Mouse (Mus musculus) thymus, postnatal 36 days (tissue): Measurements from ENCODE around the gene Celsr1.
A peak's percentile ranks its signal among the peaks of the same experiment; 100 is the strongest.

ENCODE experiments used
- DNase-seq, 2 experiments: peaks; one replicate each; pipeline ENCODE4 v3.0.0; 2022; ENCODE audit warnings: mixed read lengths in 2 of 2

Gene Celsr1

DNA sequence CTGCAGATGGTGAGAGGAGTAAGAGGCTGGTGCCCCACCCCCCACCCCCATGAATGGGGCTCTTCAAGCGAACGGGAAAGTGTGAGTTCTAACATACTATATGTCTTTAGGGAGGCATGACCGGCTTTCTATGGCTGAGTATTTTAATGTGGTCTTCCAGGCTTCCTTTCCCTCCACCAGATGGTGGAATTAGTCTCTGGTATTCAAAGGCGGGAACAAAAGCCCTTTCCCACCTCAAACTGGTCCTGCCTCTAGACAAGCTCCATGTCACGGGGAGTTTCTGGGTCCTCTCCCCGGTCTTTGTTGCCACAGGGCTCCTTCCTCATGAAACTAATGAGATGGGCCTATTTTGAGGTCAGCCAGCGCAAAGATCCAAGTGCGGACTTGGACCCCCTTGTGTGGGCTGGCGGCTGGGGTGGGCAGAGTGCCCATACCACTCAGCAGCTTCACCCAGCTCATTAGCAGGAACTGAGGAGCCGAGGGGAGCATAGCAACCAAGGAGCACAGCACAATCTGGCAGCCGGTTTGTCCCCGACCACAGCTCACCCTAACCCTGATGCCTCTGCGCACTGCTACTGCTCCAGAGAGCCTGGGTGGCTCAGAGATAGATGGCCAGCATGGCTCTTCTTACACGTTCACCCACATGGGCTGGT lies 39.5 kb downstream of the Celsr1 start:
- DNase-seq: no peak

DNA sequence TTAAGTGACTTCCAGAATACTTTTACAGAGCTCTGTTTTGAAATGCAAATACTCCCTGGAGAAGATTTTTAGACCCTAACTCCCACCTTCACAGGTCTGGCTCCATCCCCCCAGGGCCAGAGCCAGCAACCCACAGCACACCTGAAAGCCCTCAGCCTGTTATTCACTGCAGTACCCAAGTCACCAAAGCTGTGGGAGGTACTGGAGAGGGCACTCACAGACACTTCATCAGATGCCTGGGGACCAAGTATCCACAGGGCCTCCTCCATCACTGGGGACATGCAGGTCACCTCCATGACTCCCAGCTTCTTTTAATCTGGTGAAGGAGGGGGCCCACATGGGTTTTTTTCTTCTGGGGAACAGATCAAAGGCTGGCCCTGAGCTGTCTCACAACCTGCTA lies 40.2 kb downstream of the Celsr1 start:
- no peak for DNase-seq

DNA sequence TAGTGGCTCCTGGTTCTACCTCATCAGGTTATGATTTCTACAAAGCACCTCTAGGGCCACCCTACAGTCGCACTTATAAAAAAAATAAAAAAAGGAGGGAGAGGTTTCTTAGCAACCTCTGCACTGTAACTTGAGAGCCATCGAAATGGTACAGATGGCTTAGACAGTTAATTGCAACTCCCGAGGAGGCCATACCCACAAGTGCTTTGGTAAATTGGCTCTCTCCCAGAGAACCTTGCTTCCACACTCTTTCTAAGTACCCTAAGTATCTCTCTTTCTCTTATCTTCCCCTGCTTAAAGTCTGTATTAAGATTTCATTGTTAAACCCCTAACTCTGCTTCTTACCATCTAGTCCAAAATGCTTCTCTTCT lies 41.5 kb downstream of the Celsr1 start:
- DNase-seq: no peak

DNA sequence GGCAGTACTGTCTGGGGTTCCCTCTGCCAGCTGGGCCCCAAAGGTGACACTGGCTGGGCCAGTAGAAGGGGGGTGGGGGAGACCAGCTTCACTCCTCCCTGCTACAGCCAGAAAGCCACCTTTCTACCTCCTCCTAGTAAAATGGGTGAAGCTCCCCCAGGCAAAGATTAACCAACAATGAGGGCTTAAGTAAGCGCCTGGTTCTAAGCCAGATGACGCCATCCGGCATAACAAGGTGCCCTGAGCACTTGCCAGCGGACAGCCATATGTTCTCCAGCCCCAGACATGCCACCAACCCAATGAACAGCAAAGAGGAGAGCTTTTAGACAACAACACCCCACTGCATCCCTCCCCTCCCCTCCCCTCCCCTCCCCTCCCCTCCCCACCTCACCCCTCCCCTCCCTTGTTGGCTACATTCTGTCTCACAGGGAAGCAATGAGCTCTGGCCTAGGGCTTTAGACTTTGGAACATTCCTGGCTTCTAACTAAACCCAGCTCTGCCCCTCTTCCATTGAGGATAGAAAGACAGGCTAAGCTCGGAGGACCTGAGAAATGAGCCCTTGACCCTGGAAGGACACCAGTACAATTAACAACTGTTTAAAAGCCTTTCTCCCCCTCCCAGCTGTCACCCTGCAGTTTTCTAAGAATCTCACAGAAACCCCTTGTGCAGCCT lies 42.0 kb downstream of the Celsr1 start:
- no peak for DNase-seq

DNA sequence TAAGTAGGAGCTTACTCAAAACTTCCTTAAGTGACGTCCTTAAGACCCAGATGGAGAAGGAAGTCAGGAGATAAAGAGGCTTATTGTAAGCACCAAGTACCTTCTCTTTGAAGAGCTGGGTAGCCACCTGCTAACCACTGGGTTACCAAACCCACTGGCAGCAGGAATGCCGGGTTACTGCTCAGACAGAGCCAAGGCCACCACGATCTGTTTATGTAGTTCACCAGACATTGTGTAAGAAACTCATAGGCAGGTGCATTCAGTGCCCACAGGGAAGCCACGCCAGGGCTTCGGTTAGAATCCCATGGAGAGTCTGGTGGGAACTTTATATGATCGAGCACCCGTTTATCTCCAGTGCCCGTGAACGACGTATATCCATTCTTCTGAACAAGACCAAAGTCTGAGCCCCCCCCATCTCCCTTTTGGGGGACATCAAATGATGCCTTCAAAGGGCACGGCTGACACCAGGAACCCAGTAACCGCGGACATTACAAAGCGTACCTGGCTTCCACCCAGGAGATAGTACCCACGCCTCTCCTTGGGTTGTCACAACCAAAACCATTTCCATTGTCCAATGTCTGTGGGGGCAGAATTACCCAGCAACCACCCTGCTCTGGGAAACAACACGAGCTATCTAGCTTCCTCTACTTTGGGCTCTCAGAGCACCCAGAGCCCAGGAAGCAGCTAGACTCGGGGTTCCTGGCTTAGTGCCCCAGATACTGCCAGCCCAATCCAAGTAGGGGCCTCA lies 42.7 kb downstream of the Celsr1 start:
- DNase-seq: no peak

DNA sequence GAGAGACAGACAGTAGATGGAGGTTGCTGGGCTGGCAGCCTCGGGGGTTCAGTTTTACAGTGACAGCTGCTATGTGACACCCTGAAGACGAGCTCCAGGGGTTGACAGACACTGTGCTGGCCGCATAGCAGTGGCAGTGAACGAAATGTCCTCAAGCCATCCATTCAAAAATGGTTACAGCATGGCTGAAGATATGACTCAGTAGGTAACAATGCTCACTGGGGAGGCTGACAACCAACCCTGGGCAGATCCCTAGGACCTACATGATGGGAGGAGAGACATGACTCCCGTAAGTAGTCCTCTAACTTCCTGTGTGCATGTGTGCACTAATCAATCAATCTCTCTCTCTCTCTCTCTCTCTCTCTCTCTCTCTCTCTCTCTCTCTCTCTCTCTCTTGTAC lies 45.7 kb downstream of the Celsr1 start:
- DNase-seq: no peak

DNA sequence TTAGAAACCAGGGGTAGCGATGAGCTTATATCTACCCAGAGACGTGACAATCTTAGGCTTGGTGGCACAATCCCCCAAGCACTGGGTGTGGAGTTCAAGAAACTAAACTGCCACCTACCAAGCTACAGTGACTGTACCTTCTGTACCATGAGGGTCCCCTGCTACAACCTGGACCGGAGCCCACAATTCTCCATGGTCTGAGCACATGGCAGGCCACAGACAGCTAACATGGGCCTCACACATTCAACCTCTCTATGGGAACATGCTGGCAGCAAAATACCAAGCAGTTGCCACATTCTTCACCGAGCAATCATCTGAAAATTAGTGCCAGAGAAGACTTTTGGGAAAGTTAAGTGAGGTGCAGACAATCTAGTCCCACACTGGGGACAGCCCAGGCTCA lies 47.4 kb downstream of the Celsr1 start:
- no peak for DNase-seq

DNA sequence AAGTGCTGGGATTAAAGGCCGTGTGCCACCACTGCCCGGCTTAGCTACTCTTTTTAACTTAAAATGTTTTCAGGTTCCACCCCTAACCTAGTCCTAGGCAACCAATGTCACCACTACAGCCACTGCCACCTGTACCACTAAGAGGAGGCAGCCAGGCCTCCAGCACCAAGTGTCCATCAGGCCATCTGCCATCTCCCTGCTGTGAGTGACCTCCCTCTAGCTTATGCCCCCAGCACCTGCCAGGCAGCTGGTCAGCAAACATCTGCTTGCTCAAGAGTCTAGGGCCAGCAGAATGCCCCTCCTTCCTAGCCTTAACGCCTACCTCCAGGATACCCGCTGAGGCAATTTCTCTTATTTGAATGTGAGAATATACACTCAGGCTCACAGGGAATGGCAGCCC lies 48.0 kb downstream of the Celsr1 start:
- no peak for DNase-seq

DNA sequence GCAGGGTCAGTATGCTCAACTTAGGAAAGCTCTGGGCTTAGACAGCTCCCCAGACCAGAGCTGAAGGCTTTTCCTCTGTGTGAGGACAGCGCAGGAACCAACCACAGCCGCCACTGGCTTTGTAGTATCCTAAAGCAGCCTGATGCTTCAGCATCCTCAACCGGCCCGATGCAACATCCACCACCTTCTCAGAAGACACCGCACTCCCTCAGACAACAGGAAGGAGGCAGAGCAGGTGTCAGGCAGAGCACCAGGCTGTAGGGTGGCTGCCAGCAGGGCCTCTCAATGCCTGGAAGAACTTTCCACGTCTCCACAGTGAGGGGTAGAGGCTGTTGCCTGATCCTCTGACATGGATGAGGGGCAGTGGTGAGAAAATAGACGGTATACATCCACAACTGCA lies 50.4 kb downstream of the Celsr1 start:
- peak; percentile 43 to 62 for DNase-seq

DNA sequence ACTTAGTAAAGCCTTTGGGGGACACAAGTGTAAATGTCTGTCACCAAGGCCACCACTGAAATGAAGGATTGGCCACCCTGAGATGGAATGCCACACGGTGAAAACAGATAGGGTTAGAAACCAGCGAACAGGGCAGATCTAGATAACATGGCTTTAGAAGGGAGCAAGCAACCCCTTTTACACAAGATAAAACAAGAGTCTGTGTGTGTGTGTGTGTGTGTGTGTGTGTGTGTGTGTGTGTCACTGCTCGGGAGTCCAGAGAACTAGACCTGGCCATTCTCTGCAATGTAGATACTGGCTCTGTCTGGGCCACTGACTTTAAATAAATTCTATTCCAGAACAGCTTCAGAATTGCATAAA lies 51.2 kb downstream of the Celsr1 start:
- no peak for DNase-seq

DNA sequence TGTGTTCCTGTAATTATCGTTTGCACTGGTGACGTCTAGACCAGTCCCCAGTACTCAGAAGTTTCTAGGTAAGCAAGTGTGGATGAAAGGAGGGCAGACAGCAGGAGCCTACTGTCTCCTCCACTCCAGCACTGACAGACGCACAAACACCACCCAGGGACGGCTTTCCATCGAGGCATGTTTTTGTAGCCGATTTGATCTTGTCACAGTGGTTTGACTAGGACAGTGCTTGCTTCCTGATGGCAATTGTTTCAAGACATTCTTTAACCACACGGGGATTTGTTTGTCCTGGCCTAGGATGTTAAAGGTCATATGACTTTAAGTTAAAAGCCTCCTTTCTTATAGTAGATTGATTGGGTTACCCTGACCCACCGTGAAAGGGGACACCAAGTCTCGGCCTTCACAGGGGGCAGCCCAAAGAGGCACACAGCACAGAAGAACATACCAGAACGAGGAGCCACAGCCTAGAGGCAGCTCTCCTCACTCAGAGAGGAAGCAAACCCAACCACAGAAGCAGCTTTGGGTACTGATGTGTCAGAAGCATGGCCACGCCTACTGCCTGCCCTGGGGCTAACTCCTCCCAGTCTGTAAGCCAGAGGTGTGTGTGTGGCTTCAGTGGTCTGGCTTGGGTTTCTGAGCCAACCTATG lies 51.7 kb downstream of the Celsr1 start:
- DNase-seq: peak; percentile 83 to 88

DNA sequence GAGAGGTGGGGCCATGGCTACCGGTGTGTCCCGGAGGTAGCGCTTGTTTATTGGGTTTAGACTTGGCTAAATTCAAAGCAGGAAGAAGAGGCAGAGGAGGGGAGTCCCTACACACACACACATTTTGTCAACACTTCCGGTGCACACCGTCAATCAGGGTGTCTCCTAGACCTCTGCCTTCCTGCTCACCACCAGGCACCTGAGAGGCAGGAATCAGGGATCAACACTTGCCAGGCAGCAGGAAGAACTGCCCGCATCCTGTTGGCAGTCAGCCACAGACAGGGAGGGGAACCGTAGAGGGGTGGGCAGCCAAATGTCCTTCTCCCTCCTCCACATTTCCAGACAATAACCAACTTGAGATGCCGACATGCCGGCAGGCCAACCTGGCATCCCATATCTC lies 56.5 kb downstream of the Celsr1 start:
- peak; percentile 16 to 38 for DNase-seq

DNA sequence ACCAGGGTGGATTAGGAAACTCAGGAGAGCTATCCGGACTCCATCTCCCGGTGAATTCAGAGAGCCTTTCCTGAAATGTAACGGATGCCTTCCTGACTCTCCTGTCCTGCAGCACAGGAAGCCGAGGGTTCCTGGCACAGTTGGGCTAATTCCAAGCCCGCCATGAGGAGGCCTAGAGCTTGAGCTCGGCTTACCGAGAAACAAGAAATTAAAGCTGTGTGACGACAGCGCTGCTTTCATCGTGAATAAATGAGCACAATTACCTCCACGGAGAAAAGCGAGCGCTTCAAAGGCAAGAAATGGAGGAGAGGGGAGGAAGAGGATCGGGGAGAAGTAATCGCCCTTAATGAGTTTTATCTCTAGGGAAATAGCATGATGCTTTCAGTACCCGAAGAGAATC lies 57.8 kb downstream of the Celsr1 start:
- no peak for DNase-seq

DNA sequence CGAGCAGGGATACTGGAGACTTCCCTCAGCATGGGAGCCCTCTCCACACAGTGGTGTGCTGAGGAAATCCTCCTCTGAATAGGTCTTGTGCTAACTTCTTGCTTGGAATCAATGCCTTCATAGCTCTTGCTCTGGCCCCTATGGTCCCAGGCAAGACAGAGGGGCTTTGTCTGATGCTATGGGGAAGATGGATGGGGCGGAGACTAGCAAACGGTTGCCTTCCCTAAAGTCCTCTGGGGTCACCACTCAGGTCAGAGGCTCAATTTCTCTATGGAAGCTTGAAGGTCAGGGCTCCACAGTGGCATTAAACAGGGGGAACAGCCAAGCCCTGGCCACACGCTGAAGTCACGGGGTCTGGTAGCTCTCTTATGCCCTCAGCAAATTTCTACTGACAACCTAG lies 62.0 kb downstream of the Celsr1 start:
- no peak for DNase-seq

DNA sequence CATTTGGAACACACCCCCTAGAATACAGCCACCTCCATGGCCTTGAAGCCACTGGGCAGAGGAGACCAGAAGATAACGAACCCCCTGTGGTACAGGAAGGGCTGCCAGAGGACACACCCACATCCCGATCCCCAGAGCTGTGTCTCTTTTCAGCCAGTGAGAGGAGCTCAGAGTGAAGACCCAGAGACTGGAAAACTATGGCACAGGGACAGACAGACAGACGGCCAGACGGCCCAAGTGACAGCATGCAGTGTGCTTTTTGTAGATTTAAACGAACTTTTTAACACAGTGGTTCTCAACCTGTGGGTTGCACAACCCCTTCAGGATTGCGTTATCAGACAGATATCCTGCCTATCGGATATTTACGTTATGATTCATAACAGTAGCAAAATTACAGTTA lies 63.1 kb downstream of the Celsr1 start:
- no peak for DNase-seq

DNA sequence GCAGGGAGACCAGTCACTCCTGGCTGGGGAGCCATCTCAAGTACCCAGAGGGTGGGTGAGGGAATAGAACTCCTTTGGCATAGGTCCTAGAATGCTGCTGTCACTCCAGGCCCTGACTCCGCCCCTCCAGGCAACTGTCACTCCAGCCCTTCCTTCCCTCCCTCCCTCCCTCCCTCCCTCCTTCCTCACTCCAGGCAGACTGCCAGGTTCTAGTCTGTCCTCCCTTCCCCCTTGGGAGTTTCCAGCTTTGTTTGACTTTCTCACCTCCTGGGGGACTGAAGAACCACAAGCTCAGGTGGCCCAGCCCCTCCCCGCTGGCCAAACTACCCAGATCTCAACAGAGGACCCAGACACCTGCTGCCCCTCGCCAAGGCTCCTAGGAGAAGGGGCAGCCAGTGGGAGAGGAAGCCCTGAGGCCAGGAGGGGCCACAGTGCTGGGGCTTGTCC lies 63.8 kb downstream of the Celsr1 start:
- DNase-seq: no peak

DNA sequence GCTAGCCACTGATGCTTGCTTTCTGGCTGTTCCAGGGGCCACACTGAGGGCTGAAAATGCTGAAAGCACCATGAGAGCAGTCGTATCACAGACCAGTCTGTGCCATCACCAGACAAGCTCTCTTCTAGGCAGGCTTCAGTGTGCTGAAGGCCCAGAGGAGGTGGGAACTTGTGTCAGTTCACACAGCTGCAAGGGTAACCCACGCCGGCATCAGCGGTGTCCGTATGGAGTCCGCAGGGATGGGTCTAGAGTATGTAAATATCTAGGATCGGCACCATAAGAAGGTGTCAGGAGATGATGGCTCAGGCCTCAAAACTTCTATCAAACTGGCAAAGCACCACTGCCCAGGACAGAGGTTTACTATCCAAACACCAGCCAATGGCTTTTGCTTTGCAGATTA lies 64.3 kb downstream of the Celsr1 start:
- DNase-seq: no peak

DNA sequence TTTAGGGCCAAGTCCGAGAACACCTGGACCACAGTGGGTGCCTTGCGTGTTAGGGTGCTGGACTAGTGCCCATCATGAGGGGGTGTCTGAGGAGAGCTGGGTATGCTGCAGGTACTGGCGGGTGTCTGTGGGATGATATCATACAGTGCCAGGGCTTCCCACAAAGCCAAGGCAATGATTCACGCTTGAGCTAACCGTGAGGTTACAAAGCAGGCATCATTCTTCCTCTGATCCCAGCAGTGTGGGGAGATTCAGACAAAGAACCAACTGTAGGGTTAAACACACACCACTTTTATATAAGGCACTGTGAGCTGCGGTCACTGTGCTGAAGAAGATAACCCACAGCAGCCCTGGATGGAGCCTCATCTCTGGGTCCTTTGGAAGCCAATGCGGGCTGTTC lies 67.5 kb downstream of the Celsr1 start:
- no peak for DNase-seq

DNA sequence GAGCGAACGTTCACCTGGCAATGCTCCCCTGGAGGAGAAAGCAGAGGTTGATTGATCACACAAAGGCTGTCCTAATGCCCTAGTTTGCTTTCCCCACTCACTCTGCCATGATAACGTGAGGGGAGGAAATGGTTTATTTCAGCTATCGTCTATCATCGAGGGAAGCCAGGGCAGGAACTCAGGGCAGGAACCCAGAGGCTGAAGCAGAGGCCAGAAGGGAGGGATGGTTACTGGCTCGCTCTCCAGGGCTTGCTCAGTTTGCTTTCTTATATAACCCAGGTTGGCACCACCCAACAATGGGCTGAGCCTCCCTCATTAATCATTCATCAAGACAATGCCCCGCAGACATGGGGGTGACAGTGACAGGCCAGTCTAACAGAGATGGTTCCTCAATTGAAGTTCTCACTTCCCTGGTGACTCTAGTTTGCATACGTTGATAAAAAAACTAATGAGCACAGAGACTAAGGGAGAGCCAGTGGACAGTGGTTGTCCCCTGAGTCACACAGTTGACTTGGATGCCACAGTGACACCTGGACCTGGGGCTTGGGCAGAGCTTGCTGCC lies 70.2 kb downstream of the Celsr1 start:
- DNase-seq: no peak

DNA sequence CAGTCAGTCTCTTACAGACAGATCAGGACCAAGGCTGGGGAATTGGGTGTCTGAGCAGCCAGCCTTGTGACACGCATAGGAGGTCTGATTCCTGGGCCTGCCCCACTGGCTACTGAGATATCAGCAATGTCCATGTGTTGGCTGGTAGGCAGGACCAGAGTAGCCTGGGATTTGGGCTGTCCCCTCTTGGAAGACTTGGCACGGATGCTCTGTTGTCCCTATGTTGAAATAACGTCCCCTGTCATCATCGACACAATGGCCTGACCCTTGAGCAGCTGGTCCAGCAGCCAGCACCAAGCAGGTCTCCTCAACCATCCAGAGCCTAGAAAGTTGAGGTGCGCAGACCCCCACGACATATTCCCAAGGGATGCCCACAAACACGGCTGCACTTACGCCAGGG lies 70.9 kb downstream of the Celsr1 start:
- no peak for DNase-seq

DNA sequence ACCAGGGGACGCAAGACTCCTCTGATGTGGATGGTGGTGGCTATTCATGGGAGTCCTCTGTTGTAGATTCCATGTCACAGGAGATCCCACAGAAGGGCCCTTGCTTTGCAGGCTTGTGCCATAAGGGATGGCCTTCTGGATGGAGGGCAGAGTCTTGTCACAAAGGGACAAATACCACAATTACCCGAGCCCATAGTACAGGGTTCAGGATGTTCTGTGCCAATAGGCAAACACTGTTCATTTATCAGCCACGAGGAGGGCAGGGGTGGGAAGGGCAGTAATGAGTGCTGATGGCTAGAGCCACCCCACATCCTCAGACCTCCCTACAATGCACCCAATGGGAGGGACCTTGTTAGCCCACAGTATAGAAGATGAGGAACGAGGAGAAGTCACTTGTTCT lies 71.9 kb downstream of the Celsr1 start:
- DNase-seq: no peak

DNA sequence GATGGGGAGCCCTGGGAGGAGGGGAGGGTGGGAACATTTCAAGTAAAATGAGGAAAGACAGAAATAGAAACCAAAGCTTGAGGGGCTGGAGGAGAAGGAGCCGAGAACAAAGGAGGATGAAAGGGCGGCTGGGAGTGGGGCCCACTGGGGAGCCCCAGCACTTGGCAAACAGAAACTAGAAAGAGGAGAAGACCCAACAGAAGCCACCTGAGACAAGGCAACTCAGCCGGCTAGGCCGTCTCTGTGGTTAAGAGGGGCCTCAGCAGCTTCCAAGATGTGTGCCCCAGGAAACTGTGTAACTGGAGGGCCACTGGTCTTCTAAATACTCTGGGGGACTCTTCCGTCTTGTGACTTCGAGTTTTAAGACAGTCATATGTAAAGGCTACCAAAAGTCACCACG lies 72.4 kb downstream of the Celsr1 start:
- DNase-seq: peak in 1 of 2 experiments; percentile 20

DNA sequence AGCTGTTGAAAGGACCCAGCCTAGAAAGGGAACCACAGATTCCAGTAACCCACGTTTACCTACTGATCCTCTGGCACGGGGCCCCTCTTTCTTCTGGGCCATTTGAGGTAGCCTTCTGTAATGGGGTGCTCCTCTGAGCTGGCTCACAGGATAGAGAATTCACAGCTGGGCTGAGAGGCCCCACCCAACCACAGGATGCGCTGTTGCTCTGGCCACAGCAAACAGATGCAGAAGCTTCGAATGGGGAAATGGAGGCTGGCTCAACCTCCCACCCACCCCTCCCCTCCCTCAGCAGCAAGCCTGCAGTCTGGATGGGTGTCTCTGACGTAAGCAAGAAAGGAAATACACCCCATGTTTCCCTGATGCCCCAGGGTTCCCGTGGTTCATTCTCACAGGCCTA lies 77.4 kb downstream of the Celsr1 start:
- DNase-seq: peak; percentile 23 to 53

DNA sequence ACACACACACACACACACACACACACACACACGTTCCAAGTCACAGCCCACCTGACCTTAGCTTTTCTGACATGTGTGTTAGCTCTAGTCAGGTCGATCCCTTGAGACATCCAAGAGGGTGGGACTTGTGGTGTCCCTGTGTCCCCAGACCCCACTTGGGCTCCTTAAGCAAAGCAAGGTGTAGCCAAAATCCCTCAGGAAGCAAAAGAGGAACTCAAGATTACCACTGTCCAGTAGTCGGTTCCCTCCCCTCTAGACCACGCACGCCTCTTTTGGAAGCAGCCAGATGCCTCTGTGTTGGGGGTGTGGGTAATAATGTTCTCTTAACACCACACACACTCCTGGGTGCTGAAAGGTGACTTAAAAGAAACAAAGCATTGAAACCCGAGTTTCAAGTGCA lies 80.1 kb downstream of the Celsr1 start:
- no peak for DNase-seq
